ENCODE assay signal across 9 mouse cellular contexts in the genomic region with DNA sequence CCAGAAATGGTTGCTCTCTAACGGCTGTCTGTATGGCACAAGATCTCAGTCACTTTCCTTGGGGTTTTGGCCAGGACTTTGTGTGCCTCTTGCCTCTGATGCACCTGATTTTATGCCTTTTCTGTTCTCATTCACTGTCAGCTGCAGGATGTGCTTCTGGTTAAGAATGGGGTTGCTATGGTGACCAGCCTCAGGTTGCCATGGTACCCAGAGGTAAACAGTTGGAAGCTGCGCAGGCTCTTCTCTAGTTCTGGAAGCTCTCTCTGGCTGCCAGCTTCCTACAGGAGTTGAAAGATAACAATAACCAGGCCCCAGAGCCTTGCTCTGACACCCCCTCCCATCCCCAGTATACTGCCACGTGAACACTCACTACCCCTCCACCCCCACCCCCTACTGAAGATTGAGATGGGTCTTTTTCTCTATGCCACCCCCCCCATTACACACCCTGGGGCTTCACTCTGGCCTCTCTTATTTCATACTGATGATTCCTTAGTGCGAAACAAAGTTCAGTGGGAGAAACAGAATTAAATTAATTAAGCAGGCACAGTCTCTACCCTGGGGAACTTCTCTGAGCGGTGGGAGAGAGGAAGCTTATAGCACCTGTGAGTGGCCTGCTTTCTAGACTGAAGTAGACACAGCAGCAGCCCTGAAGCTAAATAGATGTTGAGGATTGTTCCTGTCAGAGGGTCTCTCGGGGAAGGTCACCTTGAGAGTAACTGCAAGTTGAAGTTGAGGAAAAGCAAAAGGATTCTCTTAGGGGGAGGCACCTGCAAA. TPM values are rescaled to one million over a fixed set of nuclear protein-coding genes. Genes with fewer than 3 reads are reported as not detected.
DNase-seq lines count a peak whose midpoint lies in the region; ATAC-seq and TF ChIP-seq lines count a peak whose summit lies in the region.
"Had no signal": no experiment of that assay in that cellular context is flagged by ENCODE, and none has a peak within 500 bp of the region (broad histone marks: within the 10 kb centered on the region; RNA-seq: fewer than 3 reads in every experiment).

No protein-coding gene starts in this region.

- 53% methylated on average over 6 of the region's 6 CpGs for WGBS in lung, embryonic 14.5 days
- WGBS in neural tube, embryonic 14.5 days, result 32% methylated on average over 6 of the region's 6 CpGs
- 65% methylated on average over 6 of the region's 6 CpGs for WGBS in kidney, embryonic 16.5 days

- H3K9me3 ChIP-seq in lung, embryonic 14.5 days (ENCODE audit: low read depth, low read length), result no peaks in the 10 kb centered on the region
- no peaks in the 10 kb centered on the region for H3K9me3 ChIP-seq in neural tube, embryonic 14.5 days (ENCODE audit: control insufficient read depth, low read length)
- H3K9me3 ChIP-seq in kidney, embryonic 16.5 days (ENCODE audit: low read length), result no peaks in the 10 kb centered on the region

- DNase-seq in lung, embryonic 14.5 days, result peak; percentile 8
- no peak for DNase-seq in lung, postnatal 36 days
- peak; percentile 75 to 80 for DNase-seq in layer of hippocampus, postnatal 36 days
- no peak for DNase-seq in T-cell, adult 2 months (ENCODE audit: low spot score)
- DNase-seq in lung, postnatal 14 days, result no peak

- H3K27me3 ChIP-seq in lung, embryonic 14.5 days (ENCODE audit: insufficient read depth, low read length), result no peaks in the 10 kb centered on the region
- no peaks in the 10 kb centered on the region; the same call in 1 of the 2 replicates for H3K27me3 ChIP-seq in neural tube, embryonic 14.5 days (ENCODE audit: control insufficient read depth, insufficient read depth, low read length)
- no peaks in the 10 kb centered on the region for H3K27me3 ChIP-seq in kidney, embryonic 16.5 days (ENCODE audit: insufficient read depth, low read length)

- ATAC-seq in lung, embryonic 14.5 days (ENCODE audit: insufficient read depth), result no peak
- ATAC-seq in frontal cortex, adult (ENCODE audit: low TSS enrichment), result peak; percentile 100
- peak; percentile 96 for ATAC-seq in neural tube, embryonic 14.5 days (ENCODE audit: low read depth)
- no peak for ATAC-seq in kidney, embryonic 16.5 days (ENCODE audit: low FRiP score, low TSS enrichment)

- no peaks in the 10 kb centered on the region for H3K36me3 ChIP-seq in lung, embryonic 14.5 days (ENCODE audit: insufficient read depth)
- H3K36me3 ChIP-seq in neural tube, embryonic 14.5 days (ENCODE audit: control insufficient read depth, insufficient read depth, low read length), result no peaks in the 10 kb centered on the region
- no peaks in the 10 kb centered on the region for H3K36me3 ChIP-seq in kidney, embryonic 16.5 days (ENCODE audit: insufficient read depth, low read length)

- no peak overlapping the region for H3K4me3 ChIP-seq in lung, embryonic 14.5 days (ENCODE audit: low read depth, low read length)
- no peak overlapping the region for H3K4me3 ChIP-seq in neural tube, embryonic 14.5 days (ENCODE audit: low read depth, low read length)
- no peak overlapping the region for H3K4me3 ChIP-seq in kidney, embryonic 16.5 days (ENCODE audit: low read length)
- H3K4me3 ChIP-seq: myocyte had no signal

- no peaks in the 10 kb centered on the region for H3K4me1 ChIP-seq in lung, embryonic 14.5 days (ENCODE audit: insufficient read depth)
- peaks cover 13% of the 10 kb centered on the region; the same call in 1 of the 2 replicates for H3K4me1 ChIP-seq in neural tube, embryonic 14.5 days (ENCODE audit: control insufficient read depth, insufficient read depth, low read length)
- H3K4me1 ChIP-seq in kidney, embryonic 16.5 days (ENCODE audit: insufficient read depth, low read length), result no peaks in the 10 kb centered on the region

- H3K4me2 ChIP-seq in lung, embryonic 14.5 days, result no peak overlapping the region
- no peak overlapping the region for H3K4me2 ChIP-seq in neural tube, embryonic 14.5 days (ENCODE audit: low read depth, low read length)
- H3K4me2 ChIP-seq in kidney, embryonic 16.5 days (replicated peaks; ENCODE audit: low read depth, low read length), result no peak overlapping the region

- no peak overlapping the region for H3K27ac ChIP-seq in lung, embryonic 14.5 days (ENCODE audit: low read depth)
- H3K27ac ChIP-seq in neural tube, embryonic 14.5 days (ENCODE audit: low read depth, low read length), result no peak overlapping the region
- no peak overlapping the region for H3K27ac ChIP-seq in kidney, embryonic 16.5 days (ENCODE audit: low read length)

- no peak overlapping the region for H3K9ac ChIP-seq in lung, embryonic 14.5 days
- no peak overlapping the region for H3K9ac ChIP-seq in neural tube, embryonic 14.5 days (replicated peaks; ENCODE audit: low read depth, low read length)
- H3K9ac ChIP-seq in kidney, embryonic 16.5 days (replicated peaks; ENCODE audit: low read length), result no peak overlapping the region

- TF ChIP-seq CTCF in lung, embryonic 14.5 days (IDR thresholded peaks at IDR 0.05; ENCODE audit: low read depth), result no peak

RNA-seq across cellular contexts. Expression of a gene that starts 6.1 kb away (rescaled TPM):
- not detected in 2 replicates for polyA plus RNA-seq in lung, embryonic 14.5 days (2014; fragmentation: Nextera tagmentation; extraction: Ambion mirVana)
- under 1 TPM; 0.42 to 0.46 TPM for total RNA-seq in layer of hippocampus, postnatal 36 days (2021)
- 0.13 TPM in 1 of 2 replicates, not detected in the other for polyA plus RNA-seq in neural tube, embryonic 14.5 days (2014; fragmentation: Nextera tagmentation; extraction: Ambion mirVana)
- polyA plus RNA-seq in kidney, embryonic 16.5 days (2015; fragmentation: Nextera tagmentation; extraction: Ambion mirVana), result 0.07 and 0.18 TPM in 2 replicates
- polyA plus RNA-seq: myocyte had no signal

Comparison
In these comparisons a context has a peak if more than half of its experiments do, and no peak if none do; other contexts are left out.
1. DNase-seq: peak in lung, embryonic 14.5 days (single experiment) and layer of hippocampus, postnatal 36 days (2 of 2); none in lung, postnatal 36 days (single experiment), T-cell, adult 2 months (single experiment) and lung, postnatal 14 days (single experiment).
2. ATAC-seq: peak in frontal cortex, adult (single experiment) and neural tube, embryonic 14.5 days (single experiment); none in lung, embryonic 14.5 days (single experiment) and kidney, embryonic 16.5 days (single experiment).